Mouse (Mus musculus) erythroblast, embryonic 14.5 days (primary cell): ENCODE results near the gene N4bp2l2. TPM values are rescaled to one million over a fixed set of nuclear protein-coding genes. Genes with fewer than 3 reads are reported as not detected.

Source experiments
- H3K27me3 ChIP-seq: 2 replicates; pipeline ENCODE4 v1.6.1; 2012; ENCODE audit warnings: inconsistent platforms; ENCODE audit not compliant: control insufficient read depth
- H3K36me3 ChIP-seq: 2 replicates; pipeline ENCODE4 v1.6.1; 2012; ENCODE audit warnings: mild to moderate bottlenecking, inconsistent platforms; ENCODE audit not compliant: control insufficient read depth
- H3K4me1 ChIP-seq: 2 replicates; pipeline ENCODE4 v1.6.1; 2012; ENCODE audit warnings: inconsistent platforms; ENCODE audit not compliant: control insufficient read depth
- H3K4me3 ChIP-seq: replicated peaks from 2 replicates; pipeline ENCODE3; 2012; ENCODE audit warnings: moderate library complexity, mild to moderate bottlenecking, inconsistent platforms
- H3K9me3 ChIP-seq: 2 replicates; pipeline ENCODE4 v1.6.1; 2012; ENCODE audit warnings: low read length, inconsistent platforms, mixed read lengths; ENCODE audit not compliant: control insufficient read depth
- GATA1 ChIP-seq: IDR thresholded peaks from 2 replicates; pipeline ENCODE4 v1.6.1; 2012; ENCODE audit warnings: low read length, inconsistent platforms, mixed read lengths
- TAL1 ChIP-seq: IDR thresholded peaks from 3 replicates; pipeline ENCODE4 v1.6.1; 2012; ENCODE audit warnings: low read length, inconsistent platforms, mixed read lengths
- polyA plus RNA-seq: library from polyadenylated mRNA; stranded (reverse); fragments of >175 nt; gene quantifications from 2 replicates; pipeline ENCODE4 v1.2.3, GENCODE M21; 2012

Gene N4bp2l2
- polyA plus RNA-seq, 1 experiment, result 1.5 TPM

GRCm38 (mm10) chr5:150618599-150619355 lies 47.2 kb downstream of the N4bp2l2 start:
- Histone ChIP-seq H3K9me3 (no peaks in the 10 kb centered on the region), H3K4me1 (no peaks in the 10 kb centered on the region), H3K27me3 (no peaks in the 10 kb centered on the region), H3K36me3 (peaks cover under 1% of the 10 kb centered on the region), H3K4me3 (no peak overlapping the region)
- TF ChIP-seq TAL1, result no peak
- TF ChIP-seq GATA1, result no peak

- TF ChIP-seq GATA1, result no peak
- no peak for TF ChIP-seq TAL1
- no peaks in the 10 kb centered on the region; the same call in 1 of the 2 replicates for H3K36me3 ChIP-seq
- no peaks in the 10 kb centered on the region for H3K4me1 ChIP-seq
- H3K4me3 ChIP-seq, result no peak overlapping the region
- no peaks in the 10 kb centered on the region for H3K9me3 ChIP-seq
- H3K27me3 ChIP-seq, result no peaks in the 10 kb centered on the region
Observed at GRCm38 (mm10) chr5:150616731-150617130, 49.3 kb downstream of the N4bp2l2 start.

DNA sequence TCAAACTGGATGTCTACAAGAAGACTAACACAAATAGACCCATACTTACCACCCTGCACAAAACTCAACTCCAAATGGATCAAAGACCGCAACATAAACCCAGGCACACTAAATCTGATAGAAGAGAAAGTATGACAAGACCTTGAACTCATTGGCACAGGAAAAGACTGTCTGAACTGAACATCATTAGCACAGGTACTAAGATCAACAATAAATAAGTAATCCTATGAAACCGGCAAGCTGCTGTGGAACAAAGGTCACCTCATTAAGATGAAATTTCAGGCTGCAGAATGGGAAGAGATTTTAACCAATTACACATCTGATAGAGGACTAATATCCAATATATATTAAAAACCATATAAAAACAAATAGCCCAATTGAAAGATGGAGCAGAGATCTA lies 49.8 kb downstream of the N4bp2l2 start:
- Histone ChIP-seq H3K36me3 (no peaks in the 10 kb centered on the region; the same call in 1 of the 2 replicates), H3K4me3 (no peak overlapping the region)
- TF ChIP-seq GATA1 (no peak), TAL1 (no peak)

GRCm38 (mm10) chr5:150614054-150614453 lies 51.9 kb downstream of the N4bp2l2 start:
- Histone ChIP-seq H3K4me3 (no peak overlapping the region), H3K27me3 (no peaks in the 10 kb centered on the region), H3K9me3 (no peaks in the 10 kb centered on the region), H3K4me1 (no peaks in the 10 kb centered on the region), H3K36me3 (no peaks in the 10 kb centered on the region)
- TF ChIP-seq GATA1, result no peak
- TF ChIP-seq TAL1, result no peak

More for the DNA sequence above, 49.8 kb downstream of the N4bp2l2 start:
- Histone ChIP-seq H3K9me3 (no peaks in the 10 kb centered on the region), H3K4me1 (no peaks in the 10 kb centered on the region), H3K27me3 (no peaks in the 10 kb centered on the region)

DNA sequence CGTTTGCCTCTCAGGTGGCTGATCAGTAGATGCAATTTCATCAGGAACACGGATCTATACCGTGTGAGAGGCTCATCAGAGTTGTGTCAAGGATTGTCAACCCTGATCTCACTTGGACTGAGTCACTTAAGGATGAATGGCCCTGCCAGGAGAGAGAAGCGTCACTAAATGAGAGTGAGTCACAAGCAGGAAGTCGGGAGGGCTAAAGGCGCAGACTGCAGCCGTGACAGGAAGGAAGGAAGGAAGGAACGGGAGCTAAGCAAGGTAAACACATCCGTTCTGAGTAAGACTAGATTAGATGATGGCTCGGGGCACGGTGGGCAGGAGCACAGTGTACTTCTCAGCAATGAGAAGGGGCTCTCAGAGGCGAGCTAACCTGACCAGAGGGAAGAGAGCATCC lies 54.3 kb downstream of the N4bp2l2 start:
- TF ChIP-seq GATA1 (no peak), TAL1 (no peak)
- Histone ChIP-seq H3K9me3 (no peaks in the 10 kb centered on the region), H3K36me3 (peaks cover 2% of the 10 kb centered on the region; the same call in 1 of the 2 replicates), H3K4me1 (no peaks in the 10 kb centered on the region), H3K27me3 (no peaks in the 10 kb centered on the region), H3K4me3 (no peak overlapping the region)

- TF ChIP-seq GATA1 (no peak), TAL1 (no peak)
- no peaks in the 10 kb centered on the region for H3K9me3 ChIP-seq
- peaks cover 2% of the 10 kb centered on the region; the same call in 1 of the 2 replicates for H3K36me3 ChIP-seq
- H3K4me3 ChIP-seq, result no peak overlapping the region
- H3K27me3 ChIP-seq, result no peaks in the 10 kb centered on the region
- no peaks in the 10 kb centered on the region for H3K4me1 ChIP-seq
Observed at GRCm38 (mm10) chr5:150611136-150611535, 54.8 kb downstream of the N4bp2l2 start.

DNA sequence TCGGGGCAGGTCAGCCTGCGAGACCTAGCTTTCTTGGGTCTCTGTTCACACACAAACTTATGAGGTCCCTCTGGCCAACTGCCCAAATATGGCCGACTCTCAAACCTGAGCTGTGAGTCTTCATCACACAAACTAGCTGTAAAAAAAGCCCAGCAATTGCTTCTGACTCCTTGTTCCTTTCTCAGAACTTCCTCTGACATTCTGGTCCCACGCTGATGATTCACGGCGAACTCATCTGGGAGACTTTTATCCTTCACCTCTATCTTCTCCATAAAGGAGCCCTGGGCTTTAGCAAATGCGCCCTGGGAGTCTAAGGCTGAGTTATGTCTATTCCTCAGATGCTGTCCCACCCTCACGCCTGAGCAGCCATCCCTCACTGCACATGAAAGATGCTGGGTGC lies 58.4 kb downstream of the N4bp2l2 start:
- H3K4me3 ChIP-seq, result no peak overlapping the region
- TF ChIP-seq GATA1 (no peak), TAL1 (no peak)
- H3K4me1 ChIP-seq, result no peaks in the 10 kb centered on the region
- H3K36me3 ChIP-seq, result peaks cover 2% of the 10 kb centered on the region; the same call in 1 of the 2 replicates
- no peaks in the 10 kb centered on the region for H3K9me3 ChIP-seq
- H3K27me3 ChIP-seq, result no peaks in the 10 kb centered on the region

DNA sequence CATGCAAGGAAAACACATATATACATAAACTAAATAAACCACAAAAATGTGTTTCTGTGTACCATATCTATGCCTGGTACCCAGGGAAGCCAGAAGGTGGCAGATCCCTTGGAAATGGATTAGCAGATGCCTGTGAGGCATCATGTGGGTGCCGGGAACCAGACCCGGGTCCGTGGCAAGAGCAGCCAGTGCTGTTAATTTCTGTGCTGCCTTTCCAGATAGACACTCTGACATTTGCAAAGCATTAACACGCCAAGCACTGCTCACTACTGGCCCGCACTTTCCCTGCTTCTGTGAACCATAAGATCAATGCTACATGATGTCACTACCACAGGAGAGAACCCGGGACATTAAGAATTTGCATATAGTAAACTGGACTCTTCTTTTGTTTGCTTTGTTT lies 59.9 kb downstream of the N4bp2l2 start:
- no peaks in the 10 kb centered on the region for H3K27me3 ChIP-seq
- H3K4me3 ChIP-seq, result no peak overlapping the region
- H3K36me3 ChIP-seq, result peaks cover 2% of the 10 kb centered on the region; the same call in 1 of the 2 replicates
- TF ChIP-seq GATA1 (no peak), TAL1 (no peak)
- no peaks in the 10 kb centered on the region for H3K9me3 ChIP-seq
- H3K4me1 ChIP-seq, result peaks cover 3% of the 10 kb centered on the region

GRCm38 (mm10) chr5:150601441-150602230 lies 64.3 kb downstream of the N4bp2l2 start:
- no peak for TF ChIP-seq GATA1
- no peak for TF ChIP-seq TAL1
- Histone ChIP-seq H3K9me3 (no peaks in the 10 kb centered on the region), H3K36me3 (no peaks in the 10 kb centered on the region), H3K27me3 (no peaks in the 10 kb centered on the region), H3K4me1 (peaks cover 23% of the 10 kb centered on the region), H3K4me3 (no peak overlapping the region)
